Mouse (Mus musculus): ENCODE data around the gene Acox1. TPM values are rescaled to one million over a fixed set of nuclear protein-coding genes. Genes with fewer than 3 reads are reported as not detected.

Gene Acox1
- total and polyA plus RNA-seq, 3 experiments, result 17.1 to 21.0 (median 20.4) TPM

GRCm38 (mm10) chr11:116221931-116222739 is 23.3 kb upstream of the Acox1 start:
- H3K4me1 ChIP-seq (ENCODE audit: control insufficient read depth in 1 of 2, insufficient read depth in 2 of 2), result peaks cover 5 to 21% of the 10 kb centered on the region in 2 experiments
- no peaks in the 10 kb centered on the region for H3K79me2 ChIP-seq (replicated peaks; ENCODE audit: control insufficient read depth, extremely low read depth, insufficient read depth, poor library complexity, severe bottlenecking)
- no peaks in the 10 kb centered on the region for H3K27me3 ChIP-seq (replicated peaks)
- H3K9me3 ChIP-seq (replicated peaks; ENCODE audit: low read length), result peaks cover 39% of the 10 kb centered on the region
- in situ Hi-C loops (cut with MboI; ENCODE audit: low pct_ligation_motif_present, low pct_unique_long_range_greater_than_20kb, low sequenced_read_pairs), result loop anchor here (5.0 kb wide), 2 partner anchors 50 to 235 kb away; partner anchors contain the start of gene Srp68
- no peak for DNase-seq (ENCODE audit: extremely low read depth)
- TF ChIP-seq MYC (IDR thresholded peaks at IDR 0.05; ENCODE audit: low read depth, low read length) (no peak), PAX5 (IDR thresholded peaks at IDR 0.05; ENCODE audit: low read length) (no peak), HCFC1 (IDR thresholded peaks at IDR 0.05; ENCODE audit: low read depth, low read length) (no peak), UBTF (IDR thresholded peaks at IDR 0.05; ENCODE audit: low read depth, low read length) (no peak), POLR2AphosphoS2 (IDR thresholded peaks at IDR 0.05; ENCODE audit: low read depth, low read length) (no peak), GABPA (IDR thresholded peaks at IDR 0.05; ENCODE audit: insufficient replicate concordance, low read depth, low read length) (no peak), USF2 (conservative IDR thresholded peaks at IDR 0.05; ENCODE audit: low read depth, low read length) (no peak), TBP (conservative IDR thresholded peaks at IDR 0.05; ENCODE audit: low read depth, low read length) (no peak), POLR2A (IDR thresholded peaks at IDR 0.05; ENCODE audit: low read depth, low read length) (no peak), MAX (IDR thresholded peaks at IDR 0.05; ENCODE audit: low read length) (no peak)
- H3K4me3 ChIP-seq (replicated peaks in 1 of 3; ENCODE audit: low read depth in 2 of 3, low read length in 2 of 3, poor library complexity in 1 of 3), result no peak overlapping the region
- peaks cover 0 to 20% of the 10 kb centered on the region in 2 experiments for H3K36me3 ChIP-seq (replicated peaks in 1 of 2; ENCODE audit: control insufficient read depth in 1 of 2, insufficient read depth in 1 of 2, low read length in 1 of 2)
- no peak overlapping the region for H3K9ac ChIP-seq (ENCODE audit: insufficient read depth, low read depth)
- H3K4me2 ChIP-seq (ENCODE audit: insufficient read depth, low read depth, poor library complexity, severe bottlenecking), result no peak overlapping the region
- dilution Hi-C loops (cut with MboI; ENCODE audit: extremely low pct_ligation_motif_present, extremely low pct_unique_long_range_greater_than_20kb, low sequenced_read_pairs), result no loop called here
- H3K27ac ChIP-seq (ENCODE audit: insufficient read depth, low read depth), result no peak overlapping the region

GRCm38 (mm10) chr11:116219885-116220284 is 21.0 kb upstream of the Acox1 start:
- H3K27ac ChIP-seq (ENCODE audit: insufficient read depth, low read depth), result no peak overlapping the region
- in situ Hi-C loops (cut with MboI; ENCODE audit: low pct_ligation_motif_present, low pct_unique_long_range_greater_than_20kb, low sequenced_read_pairs), result loop anchor here (5.0 kb wide), 2 partner anchors 52 to 237 kb away; partner anchors contain the start of gene Srp68

More at GRCm38 (mm10) chr11:116219885-116220284, 21.0 kb upstream of the Acox1 start:
- H3K27me3 ChIP-seq (replicated peaks), result no peaks in the 10 kb centered on the region
- no peak overlapping the region for H3K9ac ChIP-seq (ENCODE audit: insufficient read depth, low read depth)
- DNase-seq (ENCODE audit: extremely low read depth), result peak; percentile 66
- H3K9me3 ChIP-seq (replicated peaks; ENCODE audit: low read length), result peaks cover 34% of the 10 kb centered on the region
- no peak overlapping the region for H3K4me3 ChIP-seq (replicated peaks in 1 of 3; ENCODE audit: low read depth in 2 of 3, low read length in 2 of 3, poor library complexity in 1 of 3)
- TF ChIP-seq UBTF (IDR thresholded peaks at IDR 0.05; ENCODE audit: low read depth, low read length) (no peak), RAD21 (IDR thresholded peaks at IDR 0.05; ENCODE audit: low read depth, low read length) (peak; percentile 79), BHLHE40 (IDR thresholded peaks at IDR 0.05; ENCODE audit: low read depth, low read length) (no peak), CTCF (conservative IDR thresholded peaks at IDR 0.05 in 1 of 2, IDR thresholded peaks at IDR 0.05 in 1 of 2; ENCODE audit: low read depth in 2 of 2, low read length in 2 of 2) (peak; percentile 66 to 90), E2F4 (IDR thresholded peaks at IDR 0.05; ENCODE audit: insufficient replicate concordance, low read depth, low read length) (no peak), SMC3 (IDR thresholded peaks at IDR 0.05; ENCODE audit: low read depth, low read length) (peak; percentile 87), ZC3H11A (IDR thresholded peaks at IDR 0.05; ENCODE audit: low read depth, low read length) (no peak; the same call in none of the 2 replicates)
- no peaks in the 10 kb centered on the region for H3K79me2 ChIP-seq (replicated peaks; ENCODE audit: control insufficient read depth, extremely low read depth, insufficient read depth, poor library complexity, severe bottlenecking)
- peaks cover 0 to 23% of the 10 kb centered on the region in 2 experiments for H3K36me3 ChIP-seq (replicated peaks in 1 of 2; ENCODE audit: control insufficient read depth in 1 of 2, insufficient read depth in 1 of 2, low read length in 1 of 2)
- H3K4me2 ChIP-seq (ENCODE audit: insufficient read depth, low read depth, poor library complexity, severe bottlenecking), result no peak overlapping the region
- dilution Hi-C loops (cut with MboI; ENCODE audit: extremely low pct_ligation_motif_present, extremely low pct_unique_long_range_greater_than_20kb, low sequenced_read_pairs), result no loop called here
- H3K4me1 ChIP-seq (ENCODE audit: control insufficient read depth in 1 of 2, insufficient read depth in 2 of 2), result peaks cover 21 to 40% of the 10 kb centered on the region in 2 experiments
